Mouse (Mus musculus) bone marrow, adult 2 months (tissue): ENCODE results near the gene Magi2.

Source experiments
- CTCF ChIP-seq: fragments of 200-500 bp; IDR thresholded peaks from 2 replicates; pipeline ENCODE4 v1.5.1; 2011; ENCODE audit warnings: low read length, control low read depth; ENCODE audit not compliant: control insufficient read depth, insufficient read depth
- POLR2A ChIP-seq: fragments of 200-500 bp; IDR thresholded peaks from 2 replicates; pipeline ENCODE4 v1.6.1; 2011; ENCODE audit warnings: low read depth, mild to moderate bottlenecking, control low read depth, low read length, borderline replicate concordance; ENCODE audit not compliant: control insufficient read depth

GRCm38 (mm10) chr5:20328901-20329300 lies 1102.1 kb downstream of the Magi2 start:
- TF ChIP-seq POLR2A = no peak
- TF ChIP-seq CTCF = no peak
